Mouse (Mus musculus) MEL (cell line): Measurements from ENCODE around the gene Acsbg1. TPM values are rescaled to one million over a fixed set of nuclear protein-coding genes. Genes with fewer than 3 reads are reported as not detected.

ENCODE experiments used
- DNase-seq: peaks from one replicate; pipeline ENCODE4 v3.0.0; 2011; ENCODE audit warnings: low read depth, low spot score
- H3K27ac ChIP-seq: 2 replicates; pipeline ENCODE4 v1.5.1; 2012; ENCODE audit warnings: low read depth, mild to moderate bottlenecking, control low read depth, low read length, moderate library complexity; ENCODE audit not compliant: control insufficient read depth
- H3K27me3 ChIP-seq, 2 experiments: fragments of 150-350 bp in 1 of 2; sonication (generic) in 1 of 2; 2 replicates each; pipeline ENCODE4 v1.6.1; 2012; ENCODE audit warnings: low read length in 2 of 2, mild to moderate bottlenecking in 2 of 2, improper control_type of control experiment in 1 of 2, moderate library complexity in 1 of 2; ENCODE audit not compliant: insufficient read depth in 2 of 2, control insufficient read depth in 1 of 2
- H3K36me3 ChIP-seq, 2 experiments: 2 replicates each; pipeline ENCODE4 v1.6.1; 2012 to 2014; ENCODE audit warnings: low read length in 2 of 2, improper control_type of control experiment in 1 of 2, inconsistent platforms in 1 of 2, mild to moderate bottlenecking in 1 of 2; ENCODE audit not compliant: insufficient read depth in 2 of 2, control insufficient read depth in 1 of 2
- H3K4me1 ChIP-seq, 2 experiments: fragments of 150-350 bp in 1 of 2; sonication (generic) in 1 of 2; 2 replicates each; pipeline ENCODE4 v1.6.1; 2012; ENCODE audit warnings: low read length in 2 of 2, improper control_type of control experiment in 1 of 2, mild to moderate bottlenecking in 1 of 2; ENCODE audit not compliant: insufficient read depth in 2 of 2, control insufficient read depth in 1 of 2
- H3K4me3 ChIP-seq, 2 experiments: fragments of 150-350 bp in 1 of 2; sonication (generic) in 1 of 2; 2 replicates each; pipeline ENCODE4 v1.5.1; 2012; ENCODE audit warnings: low read depth in 2 of 2, low read length in 2 of 2, mild to moderate bottlenecking in 2 of 2, moderate library complexity in 2 of 2, control low read depth in 1 of 2, improper control_type of control experiment in 1 of 2; ENCODE audit not compliant: control insufficient read depth in 1 of 2, insufficient read depth in 1 of 2
- H3K79me2 ChIP-seq: 2 replicates; pipeline ENCODE4 v1.6.1; 2012; ENCODE audit warnings: mild to moderate bottlenecking, low read length, moderate library complexity; ENCODE audit not compliant: control insufficient read depth, poor library complexity, insufficient read depth
- H3K9ac ChIP-seq: 2 replicates; pipeline ENCODE4 v1.6.1; 2012; ENCODE audit warnings: low read depth, mild to moderate bottlenecking, control low read depth, low read length, moderate library complexity; ENCODE audit not compliant: control insufficient read depth, poor library complexity, severe bottlenecking
- H3K9me3 ChIP-seq: fragments of 150-350 bp; sonication (generic); replicated peaks from 2 replicates; pipeline ENCODE4 v1.6.1; 2012; ENCODE audit warnings: mild to moderate bottlenecking, low read length, improper control_type of control experiment, moderate library complexity; ENCODE audit not compliant: insufficient read depth
- CHD2 ChIP-seq: IDR thresholded peaks from 2 replicates; pipeline ENCODE4 v1.6.1; 2011; ENCODE audit warnings: low read length, improper control_type of control experiment
- CTCF ChIP-seq, 3 experiments: IDR thresholded peaks in 2 of 3; conservative IDR thresholded peaks in 1 of 3; 2 replicates each; pipeline ENCODE4 v1.5.1; 2011 to 2012; ENCODE audit warnings: low read length in 3 of 3, low read depth in 2 of 3, mild to moderate bottlenecking in 2 of 3, improper control_type of control experiment in 1 of 3, inconsistent platforms in 1 of 3, mixed read lengths in 1 of 3, moderate library complexity in 1 of 3; ENCODE audit not compliant: control insufficient read depth in 1 of 3, insufficient read depth in 1 of 3, poor library complexity in 1 of 3, severe bottlenecking in 1 of 3
- E2F4 ChIP-seq: IDR thresholded peaks from 2 replicates; pipeline ENCODE4 v1.6.1; 2011; ENCODE audit warnings: low read depth, low read length, improper control_type of control experiment, borderline replicate concordance
- EP300 ChIP-seq, 2 experiments: IDR thresholded peaks; 2 replicates each; pipeline ENCODE4 v1.6.1; 2011; ENCODE audit warnings: improper control_type of control experiment in 2 of 2, low read length in 2 of 2, low read depth in 1 of 2, mild to moderate bottlenecking in 1 of 2
- ETS1 ChIP-seq: IDR thresholded peaks from 2 replicates; pipeline ENCODE4 v1.6.1; 2012; ENCODE audit warnings: low read depth, mild to moderate bottlenecking, inconsistent platforms, low read length, improper control_type of control experiment, moderate library complexity
- GABPA ChIP-seq: IDR thresholded peaks from 2 replicates; pipeline ENCODE4 v1.6.1; 2012; ENCODE audit warnings: low read depth, mild to moderate bottlenecking, inconsistent platforms, low read length, improper control_type of control experiment, moderate library complexity
- KAT2A ChIP-seq: conservative IDR thresholded peaks from 2 replicates; pipeline ENCODE4 v1.6.1; 2012; ENCODE audit warnings: low read depth, low read length, improper control_type of control experiment, inconsistent platforms
- MAZ ChIP-seq: IDR thresholded peaks from 2 replicates; pipeline ENCODE4 v1.6.1; 2012; ENCODE audit warnings: low read depth, mild to moderate bottlenecking, inconsistent platforms, low read length, improper control_type of control experiment
- NELFE ChIP-seq: IDR thresholded peaks from 2 replicates; pipeline ENCODE4 v1.6.1; 2011; ENCODE audit warnings: low read depth, low read length, improper control_type of control experiment
- NRF1 ChIP-seq: IDR thresholded peaks from 2 replicates; pipeline ENCODE4 v1.6.1; 2014; ENCODE audit warnings: low read depth, mild to moderate bottlenecking, inconsistent platforms, low read length, improper control_type of control experiment, moderate library complexity; ENCODE audit not compliant: poor library complexity, insufficient read depth, severe bottlenecking
- POLR2AphosphoS2 ChIP-seq: IDR thresholded peaks from 2 replicates; pipeline ENCODE4 v1.6.1; 2011; ENCODE audit warnings: low read length, improper control_type of control experiment
- POLR2AphosphoS5 ChIP-seq: IDR thresholded peaks from 2 replicates; pipeline ENCODE4 v1.6.1; 2012; ENCODE audit warnings: low read depth, borderline replicate concordance, mild to moderate bottlenecking, inconsistent platforms, low read length, moderate library complexity, mixed read lengths
- RAD21 ChIP-seq: IDR thresholded peaks from 2 replicates; pipeline ENCODE4 v1.6.1; 2011; ENCODE audit warnings: mild to moderate bottlenecking, low read depth, low read length, improper control_type of control experiment
- RCOR1 ChIP-seq: IDR thresholded peaks from 2 replicates; pipeline ENCODE4 v1.6.1; 2012; ENCODE audit warnings: low read depth, mild to moderate bottlenecking, inconsistent platforms, low read length, improper control_type of control experiment
- SIN3A ChIP-seq: IDR thresholded peaks from 2 replicates; pipeline ENCODE4 v1.6.1; 2012; ENCODE audit warnings: low read length, improper control_type of control experiment, inconsistent platforms
- SMC3 ChIP-seq: IDR thresholded peaks from 2 replicates; pipeline ENCODE4 v1.6.1; 2011; ENCODE audit warnings: low read depth, low read length, improper control_type of control experiment
- TAL1 ChIP-seq: IDR thresholded peaks from 2 replicates; pipeline ENCODE4 v1.6.1; 2012; ENCODE audit warnings: mild to moderate bottlenecking, inconsistent platforms, low read length, moderate library complexity, mixed read lengths
- TCF12 ChIP-seq: IDR thresholded peaks from 2 replicates; pipeline ENCODE4 v1.6.1; 2014; ENCODE audit warnings: low read depth, mild to moderate bottlenecking, inconsistent platforms, low read length, improper control_type of control experiment, moderate library complexity
- ZC3H11A ChIP-seq: IDR thresholded peaks from 2 replicates; pipeline ENCODE4 v1.6.1; 2012; ENCODE audit warnings: low read depth, mild to moderate bottlenecking, inconsistent platforms, low read length, improper control_type of control experiment
- ZMIZ1 ChIP-seq: IDR thresholded peaks from 2 replicates; pipeline ENCODE4 v1.6.1; 2012; ENCODE audit warnings: low read depth, mild to moderate bottlenecking, inconsistent platforms, low read length, improper control_type of control experiment, moderate library complexity
- polyA plus RNA-seq, 2 experiments: library from polyadenylated mRNA; stranded (reverse) in 1 of 2; unstranded in 1 of 2; fragments of >175 nt in 1 of 2; fragments of >200 nt in 1 of 2; gene quantifications; 2 replicates each; pipeline versions ENCODE4 v1.2.1 to v1.2.4; 2012; ENCODE audit warnings: low replicate concordance in 2 of 2, low read depth in 1 of 2; ENCODE audit not compliant: insufficient read length in 2 of 2, insufficient read depth in 1 of 2, missing spikeins in 1 of 2
- total RNA-seq: library from RNA; depleted of rRNA; stranded (reverse); fragments of 300-350 nt; gene quantifications from 2 replicates; pipeline ENCODE4 v1.2.3, GENCODE M21; 2012

Gene Acsbg1
- total and polyA plus RNA-seq, 3 experiments: 8.3 to 8.8 TPM; not detected in 1

DNA sequence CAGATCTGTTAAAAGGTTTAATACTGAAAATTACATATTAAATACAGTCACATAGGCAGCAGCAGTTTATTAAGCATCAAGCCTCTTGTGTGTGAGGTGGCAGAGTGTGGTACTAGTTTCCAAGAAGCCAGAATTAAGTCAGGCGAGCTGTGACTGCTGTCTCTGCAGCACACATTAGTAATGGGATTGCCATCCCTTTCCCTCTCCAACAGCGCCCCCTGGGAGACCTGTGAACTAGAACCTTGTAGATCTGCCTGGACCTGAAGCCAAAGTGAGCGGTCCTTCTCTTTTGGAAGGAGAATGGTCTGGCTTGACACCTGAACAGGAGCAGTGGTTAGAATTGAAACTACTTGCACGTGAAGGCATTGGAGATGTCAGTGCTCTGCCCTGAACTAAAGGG is 56.8 kb downstream of the Acsbg1 start:
- peak; percentile 53 to 71 (median 63) for TF ChIP-seq CTCF (IDR thresholded peaks at IDR 0.05 in 2 of 3, conservative IDR thresholded peaks at IDR 0.05 in 1 of 3; ENCODE audit: control insufficient read depth in 1 of 3, insufficient read depth in 1 of 3, low read depth in 2 of 3, low read length in 3 of 3, poor library complexity in 1 of 3, severe bottlenecking in 1 of 3)
- no peak for TF ChIP-seq CHD2
- TF ChIP-seq ZC3H11A: peak; percentile 49; the same call in 1 of the 2 replicates
- peak; percentile 54 for TF ChIP-seq SMC3
- peak; percentile 54 for TF ChIP-seq RAD21
- peaks cover 0 to 20% of the 10 kb centered on the region in 2 experiments; a peak in 2 of 4 replicates for H3K36me3 ChIP-seq
- H3K9ac ChIP-seq: no peak overlapping the region
- H3K27ac ChIP-seq: no peak overlapping the region
- no peaks in the 10 kb centered on the region for H3K79me2 ChIP-seq
- DNase-seq: peak; percentile 64
- H3K9me3 ChIP-seq: no peaks in the 10 kb centered on the region
- no peaks in the 10 kb centered on the region for H3K4me1 ChIP-seq
- no peak overlapping the region for H3K4me3 ChIP-seq
- no peaks in the 10 kb centered on the region for H3K27me3 ChIP-seq

DNA sequence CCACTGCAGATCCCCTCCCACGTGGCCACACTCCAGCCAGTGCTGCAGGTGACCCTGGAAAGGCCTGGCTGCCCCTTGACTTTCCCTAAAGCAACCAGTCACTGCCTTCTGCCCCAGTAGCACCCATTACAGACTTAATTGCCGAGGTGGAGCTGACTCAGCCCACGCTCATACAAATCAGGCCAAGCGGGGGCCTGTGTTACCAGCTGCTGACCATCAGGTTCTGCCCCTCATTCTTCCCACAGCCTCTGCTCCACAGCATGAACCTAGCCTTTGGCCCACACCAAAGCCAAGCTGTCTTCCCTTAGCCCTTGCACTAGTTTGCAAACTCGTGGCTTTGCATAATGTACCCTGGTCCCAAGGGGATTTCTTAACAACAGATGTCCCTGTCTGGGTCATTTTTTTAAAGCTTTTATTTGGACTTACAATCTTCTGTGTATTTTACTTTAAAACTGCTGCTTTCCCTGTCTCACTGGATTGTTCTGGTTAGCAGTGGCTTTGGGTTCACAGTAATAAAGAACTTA is 57.5 kb downstream of the Acsbg1 start:
- H3K27ac ChIP-seq: no peak overlapping the region
- TF ChIP-seq POLR2AphosphoS2: peak; percentile 39; the same call in 1 of the 2 replicates
- TF ChIP-seq TAL1: no peak
- no peak for TF ChIP-seq RAD21
- TF ChIP-seq GABPA: no peak
- no peak for TF ChIP-seq MAZ
- H3K9me3 ChIP-seq: no peaks in the 10 kb centered on the region
- no peaks in the 10 kb centered on the region for H3K79me2 ChIP-seq
- H3K9ac ChIP-seq: no peak overlapping the region
- H3K4me3 ChIP-seq: no peak overlapping the region
- H3K4me1 ChIP-seq: no peaks in the 10 kb centered on the region
- peaks cover 0 to 24% of the 10 kb centered on the region in 2 experiments; a peak in 2 of 4 replicates for H3K36me3 ChIP-seq
- no peaks in the 10 kb centered on the region for H3K27me3 ChIP-seq
- no peak for DNase-seq

DNA sequence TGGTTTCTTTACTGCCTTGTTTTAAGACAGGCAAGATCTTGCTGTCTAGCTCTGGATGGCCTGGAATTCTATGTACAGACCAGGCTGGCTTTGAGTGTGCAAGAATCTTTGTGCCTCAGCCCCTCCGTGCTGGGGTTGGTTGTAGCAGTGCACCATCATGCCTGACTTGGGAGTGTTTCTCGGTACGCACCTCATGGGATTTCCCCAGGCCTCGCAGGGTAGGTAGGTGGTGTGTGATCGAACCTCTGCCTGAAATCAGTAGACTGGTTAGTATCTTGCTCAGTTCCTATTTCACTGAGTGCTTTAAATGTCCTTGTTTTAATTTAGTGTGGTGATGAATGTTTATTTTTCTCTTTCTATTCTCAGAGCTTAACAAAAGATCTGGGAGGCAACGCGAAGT is 58.8 kb downstream of the Acsbg1 start:
- Histone ChIP-seq H3K27ac (no peak overlapping the region), H3K9me3 (no peaks in the 10 kb centered on the region), H3K9ac (no peak overlapping the region), H3K4me1 (no peaks in the 10 kb centered on the region), H3K36me3 (peaks cover 0 to 32% of the 10 kb centered on the region in 2 experiments; a peak in 2 of 4 replicates), H3K27me3 (no peaks in the 10 kb centered on the region), H3K79me2 (no peaks in the 10 kb centered on the region), H3K4me3 (no peak overlapping the region)
- TF ChIP-seq POLR2AphosphoS5: no peak
- TF ChIP-seq TAL1: no peak
- TF ChIP-seq EP300 (IDR thresholded peaks at IDR 0.05; ENCODE audit: low read depth in 1 of 2, low read length in 2 of 2): no peak
- TF ChIP-seq NELFE: no peak
- no peak for TF ChIP-seq NRF1
- TF ChIP-seq TCF12: no peak
- TF ChIP-seq KAT2A: no peak
- no peak for TF ChIP-seq RCOR1
- TF ChIP-seq ZMIZ1: no peak
- no peak for TF ChIP-seq ETS1
- no peak for TF ChIP-seq SIN3A
- no peak for TF ChIP-seq E2F4
- DNase-seq: no peak
